Mouse (Mus musculus) thymus, postnatal 25 days (tissue): Measurements from ENCODE around the gene Efnb2.

Source experiments
- DNase-seq: peaks from one replicate; pipeline ENCODE4 v3.0.0; 2022

Efnb2 gene

GRCm38 (mm10) chr8:8611928-8612327 lies 49.1 kb downstream of the Efnb2 start:
- DNase-seq = no peak

DNA sequence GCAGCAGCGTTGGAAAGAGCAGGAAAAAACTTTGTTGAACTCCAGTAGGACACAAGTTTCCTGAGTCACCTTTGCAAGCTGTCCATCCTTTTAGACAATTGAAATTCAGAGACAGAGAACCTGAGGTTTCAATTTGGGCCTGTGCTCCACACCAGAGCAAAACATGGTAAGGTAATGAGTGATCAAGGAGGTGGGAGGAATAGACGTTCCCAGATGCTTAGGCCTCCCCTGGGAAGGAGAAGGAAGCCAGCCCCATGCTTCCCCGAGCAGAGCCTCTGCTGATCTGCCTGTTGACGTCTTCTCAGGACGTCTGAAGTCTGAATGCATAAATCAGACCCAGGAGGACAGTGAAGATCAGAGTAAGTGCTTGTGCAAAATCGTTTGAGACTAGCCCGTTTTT lies 51.3 kb downstream of the Efnb2 start:
- DNase-seq = no peak

- no peak for DNase-seq
Observed at GRCm38 (mm10) chr8:8609141-8609540, 51.9 kb downstream of the Efnb2 start.

GRCm38 (mm10) chr8:8605621-8606020 lies 55.4 kb downstream of the Efnb2 start:
- no peak for DNase-seq

- DNase-seq = no peak
Observed at GRCm38 (mm10) chr8:8603875-8604274, 57.2 kb downstream of the Efnb2 start.

DNA sequence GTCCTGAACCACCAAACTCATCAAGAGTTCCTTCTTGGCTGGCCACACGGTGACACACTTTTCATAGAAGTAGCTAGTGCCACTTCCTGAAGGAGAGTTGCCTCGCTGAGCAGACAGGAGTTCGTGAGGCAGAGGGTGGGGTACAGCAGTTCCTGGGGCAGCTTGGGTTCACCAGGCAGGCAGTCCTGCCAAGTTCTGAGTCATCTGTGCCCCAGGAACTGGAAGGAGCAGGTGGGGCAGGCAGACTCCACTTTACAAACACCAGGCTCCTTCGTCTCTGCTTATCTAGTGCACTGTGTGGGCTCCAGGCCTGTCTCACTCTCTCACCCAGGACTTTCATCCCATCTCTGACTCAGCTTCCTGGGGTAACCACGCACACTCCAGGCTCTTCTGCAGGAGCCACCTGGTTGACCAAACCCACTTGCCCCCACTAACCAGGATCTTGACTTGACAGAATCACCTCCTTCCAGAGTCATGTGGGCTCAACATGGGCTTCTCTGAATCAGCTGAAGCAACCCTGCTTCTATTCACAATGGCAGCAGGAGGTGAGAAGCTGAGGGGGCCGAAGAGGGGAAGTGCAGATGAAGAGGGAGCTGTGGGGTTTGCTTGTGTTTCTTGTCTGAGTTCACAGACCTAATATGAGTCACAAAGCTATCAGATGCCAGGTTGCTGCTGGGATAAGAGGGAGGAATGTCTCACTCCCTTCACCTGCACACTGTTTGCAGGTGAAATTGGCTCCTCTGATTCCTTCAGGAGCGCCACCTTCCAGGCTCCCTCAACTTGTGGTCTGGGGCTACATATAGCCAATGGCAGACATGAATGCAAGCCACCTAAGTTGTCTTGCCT lies 58.2 kb downstream of the Efnb2 start:
- DNase-seq = peak; percentile 3

DNA sequence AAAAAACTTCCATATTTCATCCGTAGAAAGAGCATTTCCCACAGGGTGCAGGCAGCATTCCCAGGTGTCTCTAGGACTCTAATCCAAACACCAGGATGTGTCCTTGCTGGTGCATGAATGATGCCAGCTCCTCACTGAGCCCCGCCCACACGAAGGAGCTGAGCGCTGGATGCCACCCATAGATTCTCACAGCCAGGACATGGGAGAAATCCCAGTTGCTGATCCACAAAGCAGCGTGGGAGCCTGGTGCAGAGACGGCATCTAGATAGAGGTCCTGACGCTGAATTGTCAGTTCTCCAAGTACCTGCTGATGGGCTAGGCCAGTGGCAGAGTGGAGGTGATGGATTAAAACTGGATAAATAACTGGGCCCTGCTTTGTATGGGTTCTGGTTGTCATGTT lies 61.1 kb downstream of the Efnb2 start:
- no peak for DNase-seq

DNA sequence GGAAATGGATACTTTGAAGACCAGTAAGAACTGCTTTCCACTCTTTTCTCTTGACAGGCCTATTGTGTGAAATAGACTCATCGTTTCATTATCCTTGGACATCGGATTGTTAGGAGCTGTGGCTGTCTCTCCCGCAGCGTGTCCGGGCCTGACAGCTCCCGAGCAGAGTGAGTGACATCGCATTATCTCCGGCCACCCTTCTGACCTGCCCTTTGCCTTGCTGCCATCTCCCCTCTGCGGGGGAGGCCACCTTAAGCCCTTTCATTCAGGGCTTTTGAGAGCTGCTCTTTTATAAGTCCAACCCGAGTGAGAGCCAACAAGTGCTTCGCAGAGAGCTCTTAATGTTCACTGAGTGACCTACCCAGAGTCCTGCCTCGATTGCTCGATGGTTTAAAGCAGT lies 63.6 kb downstream of the Efnb2 start:
- DNase-seq = no peak

- DNase-seq = no peak
Observed at GRCm38 (mm10) chr8:8595831-8596611, 65.0 kb downstream of the Efnb2 start.

DNA sequence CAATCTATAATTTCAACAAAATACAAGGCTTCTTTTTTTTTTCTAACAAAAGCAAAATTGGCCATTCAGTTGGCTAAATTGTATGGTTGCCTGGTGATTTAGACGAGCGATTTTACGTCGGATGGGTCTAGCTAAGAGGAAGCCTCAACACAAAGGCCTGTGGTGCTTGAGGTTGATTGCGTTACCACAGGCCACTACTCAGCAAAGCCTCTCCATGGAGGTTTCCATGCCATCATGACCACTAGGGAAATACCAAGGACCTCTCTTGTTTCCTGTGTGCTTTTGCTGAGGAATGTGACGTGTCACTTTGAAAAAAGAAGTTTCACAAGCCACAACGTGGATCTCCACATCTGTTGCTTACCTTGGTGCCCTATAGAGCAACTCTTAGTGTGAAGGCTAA lies 67.2 kb downstream of the Efnb2 start:
- no peak for DNase-seq

GRCm38 (mm10) chr8:8593371-8593770 lies 67.7 kb downstream of the Efnb2 start:
- DNase-seq = no peak

- DNase-seq = no peak
Observed at GRCm38 (mm10) chr8:8592331-8592730, 68.7 kb downstream of the Efnb2 start.

- DNase-seq = no peak
Observed at GRCm38 (mm10) chr8:8583981-8584377, 77.1 kb downstream of the Efnb2 start.

GRCm38 (mm10) chr8:8583290-8583980 lies 77.6 kb downstream of the Efnb2 start:
- no peak for DNase-seq

- DNase-seq = no peak
Observed at GRCm38 (mm10) chr8:8577770-8578303, 83.2 kb downstream of the Efnb2 start.

GRCm38 (mm10) chr8:8576833-8577232 lies 84.2 kb downstream of the Efnb2 start:
- DNase-seq = no peak

- DNase-seq = no peak
Observed at GRCm38 (mm10) chr8:8576286-8576685, 84.8 kb downstream of the Efnb2 start.

DNA sequence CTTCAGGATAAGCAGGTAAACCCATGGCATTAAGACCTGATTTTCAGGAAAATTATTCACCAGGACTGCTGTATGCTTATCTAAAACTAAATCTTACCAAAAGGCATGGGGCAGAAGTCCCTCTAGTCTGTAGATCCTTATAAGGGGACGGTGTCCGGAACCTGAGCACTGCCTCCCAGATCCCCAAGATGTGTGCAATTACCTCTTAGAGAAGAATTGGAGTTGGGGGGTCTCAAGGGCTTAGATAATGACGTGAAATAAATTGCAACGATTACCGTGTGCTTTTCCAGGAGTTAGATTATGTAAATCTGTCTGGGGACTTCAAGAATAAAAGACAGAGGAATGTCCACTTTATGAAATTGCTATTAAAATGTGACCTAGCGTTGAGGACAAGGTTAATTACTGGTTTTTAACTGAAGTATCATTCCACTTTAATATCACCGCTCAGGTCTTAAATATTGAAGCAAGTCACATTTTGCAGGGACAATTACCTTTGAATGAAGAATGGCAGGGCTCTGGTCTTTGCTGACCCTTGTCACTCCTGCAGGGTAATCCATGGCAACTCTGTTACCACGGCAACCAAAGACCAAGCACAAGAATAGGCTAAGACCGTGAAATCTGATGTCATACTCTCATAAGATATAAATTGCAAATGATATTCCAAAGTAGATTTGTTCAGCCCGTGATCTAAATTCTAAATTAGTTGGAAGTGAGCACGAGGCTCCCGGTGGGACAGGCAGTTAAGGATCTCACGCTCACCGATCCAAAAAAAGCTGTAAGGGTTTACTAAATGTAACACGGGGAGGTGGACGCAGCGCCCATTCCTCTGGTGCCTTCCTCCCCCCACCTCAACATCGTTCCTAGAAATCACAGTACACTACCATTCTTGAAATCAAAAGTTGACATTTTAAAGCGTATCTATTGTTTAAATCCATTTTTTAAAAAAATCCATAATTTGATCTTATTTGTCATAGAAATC lies 86.2 kb downstream of the Efnb2 start:
- no peak for DNase-seq

DNA sequence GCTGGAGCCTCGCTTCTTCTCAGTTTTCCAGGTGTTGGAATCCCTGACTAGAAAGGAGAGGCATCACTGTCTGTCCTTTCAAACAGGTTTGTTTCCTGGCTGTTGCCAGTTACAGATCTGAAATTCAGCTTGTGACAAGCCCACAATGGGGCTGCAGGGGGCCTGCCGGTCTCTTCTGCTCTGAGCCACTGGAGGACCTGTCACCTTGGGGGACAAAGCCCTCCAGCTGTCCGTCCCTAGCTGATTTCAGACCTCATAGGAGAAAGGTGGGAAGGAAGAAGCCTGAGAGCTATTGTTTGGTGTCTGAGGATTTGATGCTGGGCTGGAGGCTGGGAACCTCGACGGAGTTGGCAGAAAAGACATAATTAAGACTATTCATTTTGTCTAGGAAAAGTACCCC lies 88.8 kb downstream of the Efnb2 start:
- no peak for DNase-seq

DNA sequence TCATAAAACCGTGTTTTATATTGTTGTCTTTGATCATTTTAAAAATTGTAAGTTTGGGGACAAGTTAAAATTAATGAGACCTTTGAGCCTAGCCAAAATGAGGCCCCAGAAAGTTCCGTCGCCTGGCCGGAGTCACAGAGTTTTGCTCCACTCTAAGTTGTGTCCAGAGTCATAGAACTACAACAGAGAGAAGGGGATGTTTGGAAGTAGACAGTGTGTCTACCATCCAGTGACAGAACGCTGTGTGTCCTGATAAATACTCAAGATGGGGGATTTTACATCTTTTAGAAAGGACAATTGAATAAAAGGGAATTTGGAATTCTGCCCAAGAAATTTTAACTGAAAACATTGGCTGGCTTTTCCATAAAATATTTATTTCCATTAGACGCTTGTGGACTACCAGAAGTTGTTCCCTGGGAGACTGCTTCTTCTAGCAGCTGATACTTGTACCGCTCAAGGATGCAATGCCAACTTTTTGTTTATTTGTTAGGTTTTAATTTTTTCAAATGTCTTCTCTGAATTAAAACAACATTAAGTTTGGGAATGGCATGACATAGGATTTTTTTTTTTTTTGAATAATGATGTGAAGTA lies 89.3 kb downstream of the Efnb2 start:
- no peak for DNase-seq

DNA sequence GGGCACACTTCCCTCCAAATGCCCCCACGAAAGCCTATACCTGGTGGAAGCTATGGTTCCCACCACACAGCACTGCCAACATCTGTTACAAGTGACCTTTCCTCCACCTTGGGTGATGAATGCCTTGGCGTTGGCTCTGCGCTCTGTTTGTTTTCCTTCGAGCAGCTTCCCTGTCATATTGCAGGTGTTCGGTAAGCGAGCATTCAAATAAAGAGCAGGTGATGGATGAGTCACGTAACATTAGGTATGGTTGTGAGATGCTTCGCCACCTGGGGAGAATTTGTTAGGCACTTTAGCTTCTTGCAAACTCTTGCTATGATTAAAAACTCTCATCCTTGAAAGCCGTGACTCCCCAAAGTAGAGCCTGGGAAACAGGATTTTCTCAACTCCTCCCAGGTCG lies 91.8 kb downstream of the Efnb2 start:
- no peak for DNase-seq
